Mouse (Mus musculus): ENCODE data around the gene Foxn3.

Gene Foxn3

DNA sequence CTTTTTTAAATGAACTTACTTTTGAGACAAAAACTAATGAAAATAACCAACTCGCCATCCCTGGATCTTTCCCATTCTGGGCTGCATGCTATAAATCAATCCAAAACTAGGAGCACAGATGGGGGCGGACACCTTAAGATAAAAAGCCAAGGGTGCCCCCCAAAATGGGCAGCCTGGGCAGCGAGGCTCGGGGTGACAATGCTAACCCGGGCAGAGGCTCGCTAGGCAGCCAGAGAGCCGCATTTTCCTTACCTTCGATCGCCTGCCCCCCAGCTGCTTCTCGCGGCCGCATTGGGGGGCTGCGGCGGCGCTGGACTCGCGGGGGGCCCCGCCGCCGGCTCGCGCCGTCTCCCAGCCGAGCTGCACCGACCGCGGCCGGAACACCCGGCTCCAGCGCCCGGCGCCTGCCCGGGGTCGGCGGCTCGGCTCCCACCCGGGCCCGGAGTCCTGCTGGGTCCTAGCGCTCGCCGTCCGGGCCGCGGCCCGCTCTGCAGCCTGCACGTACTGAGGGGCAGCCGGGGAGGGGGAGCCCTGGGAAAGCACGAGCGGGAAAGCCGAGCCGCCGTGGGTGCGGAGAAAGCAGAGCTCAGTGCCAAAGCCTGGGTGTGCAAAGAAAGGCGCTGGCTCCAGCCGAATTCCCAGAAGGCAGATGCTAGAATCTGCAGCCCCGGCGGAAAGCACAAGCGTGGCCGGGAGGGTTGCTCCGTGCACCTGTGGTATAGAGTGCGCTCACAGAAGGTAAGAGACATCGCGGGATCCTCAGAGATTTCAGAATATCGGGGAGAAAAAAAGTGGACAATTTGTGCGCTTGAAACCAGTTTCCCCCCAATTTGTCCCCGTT, at the start of gene Foxn3:
TSS of gene Foxn3 (minus strand) at position 364 of the 841 bp plus-strand sequence.
- DNase-seq (ENCODE audit: low read depth, low spot score) = peak; percentile 67

DNA sequence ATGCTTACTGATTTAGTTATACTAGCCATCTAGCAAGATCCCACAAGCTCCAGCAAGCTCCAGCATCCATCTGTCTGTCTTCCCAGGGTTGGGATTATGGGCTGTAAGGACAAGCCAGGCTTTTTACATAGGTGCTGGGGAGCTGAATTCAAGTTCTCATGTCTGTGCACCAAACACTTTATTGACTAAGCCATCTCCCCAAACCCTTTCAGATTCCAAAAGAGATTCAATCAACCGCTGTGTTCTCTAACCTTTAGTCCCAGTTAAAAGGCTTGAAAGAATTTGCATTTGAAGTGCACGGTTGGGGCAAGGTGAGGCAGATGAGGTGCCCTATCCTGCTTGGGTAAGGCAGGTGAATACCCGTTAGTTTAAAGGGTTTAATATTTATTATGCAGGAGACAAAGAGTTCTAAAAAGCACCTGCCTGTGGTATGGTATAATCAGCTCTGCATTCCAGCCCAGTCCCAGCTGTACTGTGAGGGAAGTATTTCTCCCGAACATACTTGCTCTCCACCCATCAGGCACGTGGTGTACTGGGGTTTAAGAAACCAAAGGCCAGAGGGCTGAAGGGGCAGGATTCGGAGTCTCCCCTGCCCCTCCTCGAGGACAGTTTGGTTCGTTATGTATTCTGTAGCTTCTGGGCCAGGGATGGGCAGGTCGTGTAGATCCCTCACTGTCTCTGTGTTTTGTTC, 48.9 kb upstream of the Foxn3 start:
- DNase-seq (ENCODE audit: low read depth, low spot score) = no peak

GRCm38 (mm10) chr12:99610868-99611267, 47.5 kb upstream of the Foxn3 start:
- DNase-seq (ENCODE audit: low read depth, low spot score) = no peak

DNA sequence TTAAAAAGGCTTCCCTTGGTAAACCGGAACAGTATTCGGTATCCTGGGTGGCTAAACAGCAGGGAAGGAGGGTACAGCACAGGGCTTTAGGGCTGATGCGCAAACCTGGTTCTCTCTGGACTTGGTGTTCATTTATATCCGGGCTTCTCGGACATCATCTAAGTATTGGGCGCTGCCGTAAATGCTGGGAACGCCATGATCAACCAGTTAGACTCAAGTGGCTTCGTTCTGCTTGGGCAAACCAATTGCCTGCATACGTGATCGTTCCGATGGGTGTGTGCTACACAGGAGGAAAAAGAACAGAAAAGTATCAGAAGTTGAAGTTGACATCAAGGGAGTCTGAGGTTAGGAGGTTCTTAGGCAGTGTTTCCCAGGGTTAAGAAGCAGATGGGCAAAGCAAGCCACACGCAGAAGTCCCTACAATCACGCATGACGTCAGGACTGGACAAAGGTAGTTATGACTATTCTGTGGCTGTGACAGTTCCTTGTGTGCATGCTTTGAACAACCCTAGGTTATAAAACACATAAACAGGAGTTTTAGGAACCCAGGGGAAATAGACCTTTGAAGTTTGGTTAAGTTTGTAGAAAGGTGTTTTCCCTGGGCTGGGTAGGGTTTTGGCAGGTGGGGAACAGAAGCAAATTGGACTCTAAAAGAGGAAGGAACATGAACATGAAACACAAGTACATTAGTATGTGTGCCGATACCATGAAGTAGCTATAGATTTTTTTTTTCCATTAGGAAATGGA, 46.9 kb upstream of the Foxn3 start:
- DNase-seq (ENCODE audit: low read depth, low spot score) = no peak

- DNase-seq (ENCODE audit: low read depth, low spot score) = no peak
These were observed 46.3 kb upstream of the Foxn3 start for GRCm38 (mm10) chr12:99609643-99610042.

DNA sequence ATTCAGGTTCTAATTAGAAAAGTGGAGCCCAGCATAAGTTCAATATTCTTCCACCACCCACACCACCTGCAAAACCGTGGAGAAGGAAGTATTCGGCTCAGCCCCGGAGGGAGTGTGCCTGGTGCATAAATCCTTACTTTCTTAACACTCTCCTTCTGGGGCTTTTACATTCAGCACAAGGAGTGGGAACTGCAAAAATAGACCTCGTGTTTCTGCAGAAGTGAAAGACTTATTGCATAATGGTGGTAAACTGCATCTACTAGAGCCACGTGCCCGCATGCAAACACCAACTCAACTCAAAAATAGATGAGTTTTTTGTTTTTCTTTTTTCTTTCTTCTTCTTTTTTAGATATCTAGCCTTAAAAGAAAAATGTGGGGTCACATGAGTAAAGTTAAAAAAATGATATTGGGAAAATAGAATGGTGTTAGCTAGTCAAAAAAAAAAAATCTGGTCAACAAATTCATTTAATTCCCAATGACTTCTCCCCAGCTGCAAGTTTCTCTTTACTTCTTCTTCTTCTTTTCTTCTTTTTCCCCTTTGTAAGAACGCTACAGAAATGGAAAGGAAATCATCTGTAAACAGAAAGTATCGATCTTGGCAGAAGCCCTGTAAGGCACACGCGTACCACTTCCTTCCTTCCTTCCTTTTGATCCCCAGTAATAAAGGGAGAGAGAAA, 45.0 kb upstream of the Foxn3 start:
- DNase-seq (ENCODE audit: low read depth, low spot score) = no peak

- no peak for DNase-seq (ENCODE audit: low read depth, low spot score)
These were observed 40.0 kb upstream of the Foxn3 start for GRCm38 (mm10) chr12:99603381-99603780.

GRCm38 (mm10) chr12:99601841-99602240, 38.5 kb upstream of the Foxn3 start:
- DNase-seq (ENCODE audit: low read depth, low spot score) = no peak

- DNase-seq (ENCODE audit: low read depth, low spot score) = no peak
These were observed 38.0 kb upstream of the Foxn3 start for GRCm38 (mm10) chr12:99601392-99601791.

- no peak for DNase-seq (ENCODE audit: low read depth, low spot score)
These were observed 36.2 kb upstream of the Foxn3 start for GRCm38 (mm10) chr12:99599606-99600005.

DNA sequence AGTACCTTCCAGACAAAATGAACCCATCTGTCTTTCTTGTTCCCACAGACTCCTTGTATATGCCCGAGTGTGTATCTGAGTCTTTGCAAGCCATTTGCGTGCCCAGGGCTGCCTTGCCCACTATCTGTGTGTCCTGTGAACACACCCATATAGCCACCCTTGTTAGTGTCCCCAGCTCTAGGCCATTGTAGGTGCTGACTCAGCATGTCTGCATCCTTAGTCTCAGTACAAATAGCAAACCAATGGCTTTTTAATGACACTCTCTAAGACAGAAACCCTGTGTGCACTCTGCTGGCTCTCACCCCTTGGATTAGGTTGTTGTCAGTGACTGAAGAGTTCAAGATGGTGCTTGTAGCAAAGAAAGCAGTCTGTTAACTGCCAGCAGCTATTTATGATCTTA, 33.0 kb upstream of the Foxn3 start:
- no peak for DNase-seq (ENCODE audit: low read depth, low spot score)

DNA sequence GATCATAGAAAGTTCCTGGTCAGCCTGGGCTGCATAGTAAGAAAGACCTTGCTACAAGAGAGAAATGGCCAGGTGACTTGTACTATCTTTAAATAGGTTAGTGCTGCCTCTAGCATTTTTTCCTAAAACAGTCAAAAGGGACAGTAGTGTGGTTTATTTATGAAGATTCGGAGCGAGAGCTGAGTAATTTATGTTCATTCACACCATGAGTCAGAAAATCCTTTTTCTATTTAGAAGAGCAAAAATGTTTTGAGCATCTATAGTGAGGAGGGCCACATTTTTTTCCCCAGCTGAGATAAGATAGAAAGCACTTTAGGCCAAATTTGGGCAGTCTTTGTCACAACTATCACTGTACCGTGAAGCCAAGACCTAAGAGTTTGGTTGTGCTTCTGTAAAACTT, 24.0 kb upstream of the Foxn3 start:
- DNase-seq (ENCODE audit: low read depth, low spot score) = no peak

GRCm38 (mm10) chr12:99579989-99580388, 16.6 kb upstream of the Foxn3 start:
- no peak for DNase-seq (ENCODE audit: low read depth, low spot score)

- DNase-seq (ENCODE audit: low read depth, low spot score) = no peak
These were observed 13.3 kb upstream of the Foxn3 start for GRCm38 (mm10) chr12:99576682-99577081.

GRCm38 (mm10) chr12:99574299-99574698, 10.9 kb upstream of the Foxn3 start:
- DNase-seq (ENCODE audit: low read depth, low spot score) = no peak

GRCm38 (mm10) chr12:99573036-99573435, 9.7 kb upstream of the Foxn3 start:
- no peak for DNase-seq (ENCODE audit: low read depth, low spot score)

DNA sequence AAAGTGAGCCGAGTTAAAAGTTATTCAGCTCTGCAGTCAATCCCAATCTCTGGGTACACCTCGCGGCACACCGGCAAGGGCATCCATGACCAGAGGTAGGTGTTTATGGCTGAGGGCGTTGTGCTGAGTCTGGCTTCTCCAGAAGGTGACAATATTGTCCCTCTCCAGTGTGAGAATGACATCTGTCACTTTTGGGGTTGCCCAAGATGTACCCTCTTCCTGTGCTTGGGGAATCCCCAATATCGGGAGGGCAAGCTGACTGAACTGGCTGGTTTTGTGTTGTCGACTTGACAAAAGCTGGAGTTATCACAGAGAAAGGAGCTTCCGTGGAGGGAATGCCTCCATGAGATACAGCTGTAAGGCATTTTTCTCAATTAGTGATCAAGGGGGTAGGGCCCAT, 8.6 kb upstream of the Foxn3 start:
- DNase-seq (ENCODE audit: low read depth, low spot score) = no peak

DNA sequence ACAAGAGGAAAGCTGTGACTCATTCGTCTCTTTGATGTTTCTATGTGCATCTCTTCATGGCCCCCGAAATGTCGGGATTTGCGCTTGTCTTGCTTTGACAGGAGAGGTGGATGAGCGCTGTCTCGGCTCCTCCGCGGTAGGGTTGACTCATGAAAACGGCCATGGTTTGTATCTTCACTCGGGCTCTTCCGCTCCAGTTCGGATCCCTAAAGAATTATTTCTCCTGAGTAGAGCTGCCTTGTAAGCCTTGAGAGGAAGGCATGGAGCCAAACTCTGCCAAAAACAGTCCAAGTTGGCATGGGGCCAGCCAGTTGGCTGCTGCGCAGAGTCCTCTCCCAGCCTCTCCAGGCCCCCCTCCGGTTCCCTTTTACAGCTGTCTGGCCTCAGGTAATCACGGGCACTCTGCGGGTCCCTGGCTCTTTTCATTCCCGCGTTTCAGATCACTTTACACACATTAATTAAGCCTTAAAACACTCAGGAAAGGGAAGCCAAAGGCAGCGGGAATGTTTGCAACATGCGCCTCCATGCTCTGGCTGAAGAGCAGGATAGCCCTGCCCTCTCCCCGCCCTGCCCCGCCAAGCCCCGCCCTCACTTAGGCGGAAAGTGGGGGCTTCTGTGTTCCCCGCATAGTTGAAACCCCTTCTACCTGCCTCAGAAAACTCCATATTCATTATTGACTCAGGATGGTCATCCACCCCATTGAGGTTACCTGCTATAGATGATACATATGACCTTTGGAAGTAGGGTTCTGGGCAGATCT, 7.0 kb upstream of the Foxn3 start:
- no peak for DNase-seq (ENCODE audit: low read depth, low spot score)

- no peak for DNase-seq (ENCODE audit: low read depth, low spot score)
These were observed 2.2 kb upstream of the Foxn3 start for GRCm38 (mm10) chr12:99565606-99566005.

DNA sequence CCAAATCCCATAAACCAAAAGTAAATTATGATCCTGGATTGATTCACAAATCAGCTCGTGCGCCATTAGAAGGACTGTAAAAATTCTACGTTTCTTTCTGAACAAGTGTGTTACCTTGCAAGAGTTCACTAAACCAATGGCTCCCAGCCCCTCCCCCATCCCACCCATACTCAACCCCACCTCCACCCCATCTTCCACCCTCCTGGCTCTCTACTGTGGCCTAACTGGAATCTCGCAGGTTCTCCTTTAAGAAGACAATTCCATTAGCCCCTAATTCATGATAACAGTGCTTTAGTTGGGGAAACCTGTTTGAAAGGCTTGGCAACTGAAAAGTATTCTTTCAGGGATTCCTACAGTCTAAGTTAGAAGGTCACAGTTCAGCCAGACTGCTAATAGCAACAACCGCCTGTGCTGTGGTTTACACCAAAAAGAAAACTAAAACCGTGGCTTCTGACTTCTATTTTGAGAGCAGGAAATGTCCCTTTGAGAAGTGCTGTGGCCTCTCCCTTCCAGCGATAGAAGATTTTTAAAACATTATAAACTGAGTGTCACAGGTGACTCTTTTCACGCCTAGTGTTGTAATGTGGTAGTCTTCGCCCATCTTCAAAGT, 1.0 kb upstream of the Foxn3 start:
- no peak for DNase-seq (ENCODE audit: low read depth, low spot score)

GRCm38 (mm10) chr12:99562867-99563189, 554 bp downstream of the Foxn3 start:
- DNase-seq (ENCODE audit: low read depth, low spot score) = no peak

Data from embryo, embryonic 11.5 days (tissue).